Mouse (Mus musculus) cerebellum, adult (tissue): Measurements from ENCODE around the gene Selenov.
"Not testable (repeated sequence)": the region's sequence is repeated elsewhere in the genome, so short reads cannot be mapped to it uniquely, and the experiment has no call there.

ENCODE experiments used
- ATAC-seq: cut with Nextera tagmentation; 2 replicates; pipeline ENCODE4 v1.9.2; 2017; ENCODE audit warnings: mild to moderate bottlenecking, moderate library complexity, mixed read lengths; ENCODE audit not compliant: insufficient number of reproducible peaks, low FRiP score, low TSS enrichment

Selenov gene

DNA sequence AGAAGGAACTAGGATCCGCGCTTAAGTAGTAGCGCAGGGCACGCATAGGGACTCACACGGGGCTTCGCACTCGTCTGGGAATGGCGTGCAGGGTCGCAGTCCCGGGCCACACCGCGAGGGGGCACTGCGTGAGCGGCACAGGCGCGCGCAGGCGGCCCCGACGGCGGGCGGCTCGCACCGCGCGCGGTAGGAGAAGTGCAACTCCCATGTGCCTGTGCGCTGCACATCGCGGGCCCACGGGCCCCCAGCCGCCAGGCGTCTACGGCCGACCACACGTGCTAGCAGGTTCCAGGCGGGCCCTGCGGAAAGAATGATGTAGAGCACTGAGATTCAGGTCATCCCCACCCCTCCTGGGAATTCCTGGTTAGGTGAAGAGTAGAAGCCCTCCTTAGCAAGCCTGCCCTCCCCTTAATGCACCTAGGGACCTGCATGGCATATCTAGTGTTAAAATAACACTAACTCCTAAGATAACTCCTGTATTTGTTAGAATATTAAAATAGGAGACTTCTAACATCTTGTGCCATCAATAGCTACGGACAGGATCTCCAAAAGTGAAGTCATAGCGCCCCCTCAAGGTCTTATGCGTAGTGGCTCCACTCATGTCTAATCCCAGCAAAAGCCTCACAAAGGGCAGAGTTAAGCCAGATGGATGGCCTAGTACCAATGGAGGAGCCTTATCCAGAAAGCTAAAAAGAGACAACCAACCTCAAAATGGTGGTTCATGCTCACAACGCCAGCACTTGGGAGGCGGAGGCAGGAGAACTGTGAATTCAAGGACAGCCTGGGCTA lies 8.0 kb upstream of the Selenov start:
- no peak for ATAC-seq

DNA sequence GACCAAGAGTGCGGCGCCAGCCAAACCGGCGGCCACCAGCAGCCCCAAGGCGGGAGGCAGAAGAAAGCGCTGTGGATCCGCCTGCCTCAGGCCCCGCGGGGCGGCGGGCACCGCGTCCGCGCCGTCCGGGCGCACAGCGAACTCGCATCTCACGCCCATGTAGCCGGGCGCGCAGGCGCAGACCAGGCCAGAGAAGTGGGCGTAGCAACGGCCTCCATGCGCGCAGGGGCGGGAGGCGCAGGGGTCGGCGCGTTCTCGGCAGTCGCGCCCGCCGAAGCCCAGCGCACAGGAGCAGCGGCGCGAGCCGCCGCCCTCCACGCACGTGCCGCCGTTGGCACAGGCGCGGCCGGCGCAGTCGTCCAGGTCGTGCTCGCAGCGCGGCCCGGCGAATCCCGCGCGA lies 3.5 kb upstream of the Selenov start:
- no peak for ATAC-seq

DNA sequence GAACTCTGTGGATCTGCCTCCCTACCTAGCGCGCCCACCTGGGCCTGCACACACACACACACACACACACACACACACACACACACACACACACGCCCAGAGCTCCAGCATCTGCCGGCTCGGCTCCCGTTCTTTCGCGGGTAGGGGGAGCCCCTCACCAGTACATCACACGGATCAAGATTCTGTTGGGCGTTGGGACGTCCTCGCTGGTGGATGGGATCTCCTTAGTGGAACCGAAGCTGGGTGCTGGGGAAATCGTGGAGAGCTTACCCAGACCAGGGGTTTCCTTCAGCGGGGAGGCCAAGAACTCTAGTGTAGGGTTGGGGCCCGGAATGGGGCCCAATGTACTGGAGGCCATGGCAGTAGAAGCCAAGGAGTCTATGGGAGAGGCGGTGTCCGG lies 821 bp downstream of the Selenov start:
- no peak for ATAC-seq

DNA sequence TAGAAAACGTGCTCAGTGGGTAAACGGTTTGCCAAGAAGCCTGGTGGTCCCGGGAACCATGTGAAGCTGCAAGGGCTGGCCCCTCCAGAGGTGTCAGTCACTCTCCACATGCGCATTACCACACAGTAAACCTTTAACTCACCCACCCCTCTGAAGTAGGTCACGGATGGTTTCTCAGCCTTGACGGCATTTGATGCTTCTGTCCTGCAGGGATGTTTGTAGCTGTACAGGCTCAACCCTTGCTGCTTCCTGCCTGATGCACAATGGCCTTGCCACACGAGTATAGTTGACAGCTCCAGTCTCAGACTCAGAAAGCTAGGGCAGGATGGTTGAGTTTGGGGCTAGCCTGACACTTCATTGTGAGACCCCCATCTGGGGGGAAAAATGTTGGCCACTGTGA lies 10.4 kb downstream of the Selenov start:
- no peak for ATAC-seq

DNA sequence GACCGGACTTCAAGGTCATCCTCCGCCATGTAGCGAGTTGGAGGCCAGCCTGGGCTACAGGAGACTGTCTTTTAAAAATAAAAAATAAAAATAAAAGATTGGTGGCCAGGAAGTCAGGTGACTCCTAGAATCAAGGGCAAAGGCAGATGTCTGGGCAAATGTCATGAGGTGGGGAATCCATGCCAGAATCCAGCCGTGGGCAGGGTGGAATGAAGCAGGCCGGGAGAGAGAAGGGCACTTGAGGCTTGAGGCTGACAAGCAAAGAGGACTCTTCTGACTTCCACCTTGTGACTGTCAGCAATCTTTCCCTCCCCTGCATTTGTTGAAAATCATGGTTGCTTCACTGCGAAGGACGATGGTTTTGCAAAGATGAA lies 12.7 kb downstream of the Selenov start:
- ATAC-seq: no peak

DNA sequence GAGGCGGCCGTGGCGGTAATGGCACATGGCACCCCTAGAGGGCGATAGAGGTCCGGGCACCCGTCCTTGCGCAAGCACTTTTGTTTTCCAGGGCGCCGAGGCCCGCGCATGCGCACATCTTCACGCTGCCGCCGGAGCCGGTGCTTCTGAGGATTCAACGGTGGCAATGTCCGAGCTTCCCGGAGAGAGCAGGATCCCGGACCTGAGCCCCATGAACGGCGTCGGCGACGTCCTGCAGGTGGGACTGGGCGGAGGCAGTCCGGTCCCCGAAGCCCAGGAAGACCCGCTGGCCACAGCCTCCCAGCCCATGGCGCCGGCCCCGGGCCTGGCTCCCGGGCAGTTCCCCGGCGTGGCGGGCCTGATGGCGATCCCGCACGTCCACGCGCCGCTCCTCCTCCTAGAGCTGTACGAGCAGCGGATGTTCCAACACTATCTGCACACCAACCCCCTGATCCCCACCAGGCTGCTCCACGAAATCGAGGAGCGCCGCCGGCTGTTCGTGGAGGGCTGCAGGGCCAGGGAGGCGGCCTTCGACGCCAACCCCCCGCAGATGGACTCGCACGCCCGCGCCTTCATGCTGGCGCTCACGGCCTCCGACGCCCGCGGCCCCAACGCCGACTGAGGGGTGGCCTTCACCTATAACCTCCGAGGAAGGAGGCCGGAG lies 13.2 kb downstream of the Selenov start, which contains the start of gene Eid2b:
Gene Eid2b (plus strand): TSS at position 125 of the 664 bp plus-strand sequence.
- ATAC-seq: peak; percentile 74

DNA sequence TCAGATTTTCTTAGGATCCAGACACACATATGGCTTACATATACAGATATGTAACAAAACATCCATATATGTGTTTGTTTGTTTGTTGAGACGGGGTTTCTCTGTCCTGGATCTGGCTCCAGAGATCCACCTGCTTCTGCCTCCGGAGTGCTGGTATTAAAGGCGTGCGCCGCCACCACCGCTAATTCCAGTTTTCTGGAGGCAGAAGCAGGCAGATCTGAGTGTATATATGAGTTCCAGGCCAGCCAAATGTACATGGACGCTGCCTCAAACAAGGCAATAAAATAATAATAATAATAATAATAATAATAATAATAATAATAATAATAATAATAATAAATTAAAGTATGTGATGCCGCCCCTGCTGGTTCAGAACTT lies 13.8 kb downstream of the Selenov start:
- ATAC-seq: no peak

DNA sequence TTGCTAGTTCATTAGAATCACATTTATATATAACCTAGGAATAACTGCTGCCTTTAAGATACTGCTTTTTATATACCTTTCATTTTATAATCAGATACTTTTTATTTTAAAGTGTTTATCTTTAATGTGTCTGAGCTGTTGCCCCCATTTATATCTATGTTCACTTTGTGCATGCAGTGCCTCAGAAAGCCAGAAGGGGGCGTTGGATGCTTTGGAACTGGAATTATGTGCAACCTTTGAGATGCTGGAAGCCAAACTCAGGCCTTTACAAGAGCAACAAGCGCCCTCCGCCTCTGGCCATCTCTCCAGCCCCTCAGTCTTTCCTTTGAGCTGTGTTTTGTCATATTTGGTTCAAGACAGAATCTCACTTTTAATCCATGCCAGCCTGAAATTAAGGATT lies 19.2 kb downstream of the Selenov start:
- no peak for ATAC-seq

DNA sequence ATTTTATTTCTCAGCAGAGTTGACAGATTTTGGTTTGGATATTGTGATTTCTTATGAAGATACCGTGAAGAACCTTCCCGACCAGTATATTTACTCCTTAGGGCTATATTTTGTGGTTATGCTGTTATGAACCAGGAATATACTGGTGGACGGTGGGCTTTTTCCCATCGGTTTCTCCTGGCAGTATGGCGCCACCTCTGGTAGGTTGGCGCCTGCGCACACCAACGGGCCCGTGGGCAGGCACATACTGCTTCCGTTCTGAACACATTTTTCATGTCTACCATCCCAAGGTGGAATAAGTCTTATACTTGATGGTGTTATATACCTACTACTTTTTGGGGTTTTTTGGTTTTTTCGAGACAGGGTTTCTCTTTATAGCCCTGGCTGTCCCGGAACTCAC lies 21.6 kb downstream of the Selenov start:
- no peak for ATAC-seq

DNA sequence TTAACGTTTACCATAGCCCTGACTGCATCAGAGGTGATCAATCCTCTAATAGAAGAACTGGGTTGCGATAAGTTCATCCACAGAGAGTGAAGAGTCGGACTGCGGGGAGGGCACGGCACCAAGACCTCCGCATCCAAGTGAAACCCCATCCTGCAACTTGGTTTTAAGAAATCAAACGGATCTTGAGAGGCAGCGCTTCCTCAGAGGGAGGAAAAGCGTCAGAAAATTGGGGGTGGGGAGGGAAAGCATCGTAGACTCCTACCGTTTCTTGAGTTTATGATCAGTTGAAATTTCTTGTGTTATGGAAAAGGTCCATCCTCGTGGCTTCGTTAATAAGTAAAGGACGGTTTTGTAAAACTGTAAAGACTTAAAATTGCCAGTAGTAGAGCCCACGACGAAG lies 22.4 kb downstream of the Selenov start:
- ATAC-seq: no peak

DNA sequence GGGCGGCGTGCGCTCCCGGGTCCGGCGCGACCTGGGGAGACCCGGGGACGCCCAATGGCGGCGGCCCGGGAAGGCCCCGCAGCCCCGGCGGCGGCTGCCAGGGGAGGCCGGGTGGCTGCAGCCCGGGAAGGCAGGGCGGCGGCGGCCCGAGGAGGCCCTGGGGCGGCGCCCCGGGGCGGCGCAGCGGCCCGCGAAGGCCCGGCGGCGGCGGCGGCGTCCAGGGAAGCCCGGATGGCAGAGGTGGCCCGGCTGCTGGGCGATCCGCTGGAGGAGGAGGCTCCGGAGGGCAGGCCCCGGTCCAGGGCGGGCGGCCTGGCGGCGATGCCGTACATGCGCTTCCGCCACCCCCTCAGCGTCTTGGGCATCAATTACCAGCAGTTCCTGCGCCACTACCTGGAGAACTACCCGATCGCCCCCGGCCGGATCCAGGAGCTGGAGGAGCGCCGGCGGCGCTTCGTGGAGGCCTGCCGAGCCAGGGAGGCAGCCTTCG lies 22.9 kb downstream of the Selenov start:
- peak; percentile 58; the same call in 1 of the 2 replicates for ATAC-seq

DNA sequence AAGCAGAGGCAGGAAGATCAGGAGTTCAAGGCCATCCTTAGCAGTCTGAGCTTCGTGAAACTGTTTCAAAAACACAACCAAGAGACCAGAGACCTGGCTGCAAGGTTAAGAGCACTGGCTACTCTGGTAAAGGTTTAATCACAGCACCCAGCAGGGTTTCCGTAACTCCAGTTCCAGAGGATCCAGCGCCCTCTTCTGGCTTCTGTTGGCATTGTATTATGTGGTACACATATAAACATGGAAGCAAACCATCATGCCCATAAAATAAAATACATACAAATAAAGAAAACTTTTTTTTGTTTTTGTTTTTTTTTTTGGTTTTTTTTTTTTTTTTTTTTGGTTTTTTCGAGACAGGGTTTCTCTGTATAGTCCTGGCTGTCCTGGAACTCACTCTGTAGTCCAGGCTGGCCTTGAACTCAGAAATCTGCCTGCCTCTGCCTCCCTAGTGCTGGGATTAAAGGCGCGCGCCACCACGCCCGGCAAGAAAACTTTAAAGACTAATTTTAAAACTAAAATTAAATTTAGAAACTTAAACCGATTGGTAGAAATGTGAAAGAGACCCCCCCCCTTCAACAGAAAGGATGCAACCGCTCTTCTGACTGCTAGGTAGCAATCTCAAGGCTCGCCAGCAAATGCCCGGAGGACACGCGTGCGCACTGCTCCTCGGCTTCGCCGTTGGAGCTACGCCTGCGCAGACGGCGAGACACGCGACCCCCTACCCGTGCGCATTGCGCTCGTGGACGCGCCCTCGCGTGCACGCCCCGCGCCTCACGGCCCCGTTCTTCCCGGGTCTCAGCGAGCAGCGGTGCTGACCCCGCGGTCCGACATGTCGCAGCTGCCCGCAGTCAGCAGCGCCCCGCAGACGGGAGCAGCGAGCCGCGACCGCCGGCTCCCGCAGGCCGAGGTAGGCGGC lies 23.6 kb downstream of the Selenov start, which contains the start of gene Eid2:
Gene Eid2 (plus strand): TSS at position 753 of the 913 bp plus-strand sequence.
- ATAC-seq: peak; percentile 85; the same call in 1 of the 2 replicates

DNA sequence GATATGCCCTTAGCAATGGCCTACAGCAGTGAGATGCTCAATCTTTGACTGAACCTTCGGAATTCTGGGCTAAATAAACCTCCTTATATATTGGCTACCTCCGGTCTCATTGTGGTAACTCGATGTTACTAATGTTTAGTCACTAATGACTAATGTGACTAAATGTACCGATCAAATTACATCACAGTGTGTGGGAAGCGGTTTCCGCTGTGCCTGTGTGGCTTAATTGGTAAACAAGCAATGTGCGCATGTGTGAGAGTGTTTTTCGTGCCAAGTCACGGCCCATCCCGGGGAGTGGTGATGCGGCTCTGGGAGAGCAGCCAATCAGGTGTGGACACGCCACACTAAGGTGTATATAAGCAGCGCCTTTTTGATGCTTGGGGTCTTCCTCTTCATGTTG lies 25.6 kb downstream of the Selenov start:
- ATAC-seq: no peak

DNA sequence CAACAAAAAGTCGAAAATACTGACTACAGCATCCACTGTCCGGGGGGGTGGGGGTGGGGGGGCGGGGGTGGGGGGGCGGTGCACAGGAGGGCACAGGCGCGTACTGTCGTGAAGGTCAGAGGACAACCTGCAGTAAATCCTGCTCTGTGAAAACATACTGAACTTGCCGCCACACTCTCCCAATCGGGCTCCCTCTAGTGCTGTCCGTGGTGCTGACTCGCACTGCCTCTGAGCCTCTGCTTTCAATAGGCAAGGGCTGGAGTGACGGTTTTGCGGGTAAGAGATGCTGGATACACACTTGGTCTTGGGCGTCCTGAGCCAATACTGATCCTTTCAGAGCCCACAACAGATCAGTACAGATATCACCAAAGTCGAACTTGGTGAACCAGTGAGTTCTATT lies 27.2 kb downstream of the Selenov start:
- ATAC-seq: no peak

DNA sequence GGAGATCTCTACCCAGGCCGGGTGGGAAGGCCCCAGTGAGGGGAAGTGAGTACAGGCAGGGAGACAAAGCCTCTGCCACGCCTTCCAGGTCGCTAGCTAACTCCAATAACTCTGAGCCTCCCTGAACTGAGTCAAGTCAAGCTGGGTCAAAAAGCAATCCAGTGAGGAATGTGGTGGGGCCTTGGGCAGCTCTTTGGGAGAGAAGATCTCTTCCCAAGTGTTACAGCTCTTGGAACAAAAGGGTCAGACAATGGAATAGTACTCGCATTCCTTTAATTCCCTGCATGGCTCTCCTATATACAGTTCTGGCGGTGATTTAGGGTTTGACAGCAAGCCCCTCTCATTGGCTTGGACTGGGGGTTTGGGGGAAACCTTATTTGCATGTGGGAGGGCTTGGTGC lies 28.1 kb downstream of the Selenov start:
- no peak for ATAC-seq

DNA sequence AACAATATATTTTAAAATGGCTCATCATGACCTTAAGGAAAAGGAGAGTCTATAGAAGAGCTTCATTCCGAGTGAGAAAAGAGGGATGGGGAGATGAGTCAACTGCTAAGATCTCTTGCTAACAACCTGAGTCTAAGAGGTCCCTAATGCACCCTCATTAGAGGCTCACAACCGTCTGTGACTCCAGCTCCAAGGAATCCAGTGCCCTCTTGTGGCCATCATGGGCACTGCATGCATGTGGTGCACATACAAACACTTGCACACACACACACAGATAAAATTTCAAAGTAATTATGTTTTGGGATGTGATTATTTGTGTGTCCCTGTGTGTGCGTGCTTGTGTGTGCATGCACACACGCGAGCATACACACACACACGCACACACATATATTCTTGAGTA lies 35.5 kb downstream of the Selenov start:
- ATAC-seq: no peak

DNA sequence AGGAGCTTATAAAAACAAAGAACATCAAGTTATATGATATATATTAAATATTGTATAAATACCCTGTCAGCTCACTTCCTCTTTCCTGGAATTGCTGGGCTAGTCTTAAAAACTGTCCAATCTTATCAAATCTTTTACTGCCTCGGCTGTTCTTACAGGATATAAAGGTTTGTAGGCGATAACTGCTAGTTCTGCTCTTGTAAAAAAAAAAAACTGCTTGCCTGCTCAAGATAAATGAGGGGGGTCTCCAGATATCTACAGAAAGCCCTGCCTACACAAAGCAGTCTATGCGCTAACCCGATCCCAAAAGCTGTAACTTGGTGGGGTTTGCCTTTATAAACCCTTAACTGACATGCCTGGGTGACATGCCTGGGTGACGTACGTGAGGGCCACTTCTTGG lies 36.4 kb downstream of the Selenov start:
- no peak for ATAC-seq

DNA sequence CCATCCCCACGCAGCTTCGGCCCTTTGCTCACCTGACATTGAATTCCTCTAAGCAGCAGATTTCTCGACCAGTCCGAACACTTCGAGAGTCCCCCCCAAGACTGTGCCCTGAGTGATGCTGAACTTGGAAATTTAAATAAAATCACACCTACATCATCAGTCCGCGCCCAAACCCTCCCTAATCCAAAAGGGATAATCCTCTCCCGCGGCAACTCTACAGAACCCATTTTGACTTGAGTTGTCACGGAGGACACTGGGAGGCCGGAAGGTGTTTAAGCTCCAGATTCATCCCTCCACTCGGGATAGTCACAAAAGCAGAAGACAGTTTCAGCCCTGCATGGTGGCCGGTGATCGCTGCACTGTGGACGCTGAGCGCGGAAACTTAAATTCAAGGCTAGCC lies 39.0 kb downstream of the Selenov start:
- no peak for ATAC-seq

DNA sequence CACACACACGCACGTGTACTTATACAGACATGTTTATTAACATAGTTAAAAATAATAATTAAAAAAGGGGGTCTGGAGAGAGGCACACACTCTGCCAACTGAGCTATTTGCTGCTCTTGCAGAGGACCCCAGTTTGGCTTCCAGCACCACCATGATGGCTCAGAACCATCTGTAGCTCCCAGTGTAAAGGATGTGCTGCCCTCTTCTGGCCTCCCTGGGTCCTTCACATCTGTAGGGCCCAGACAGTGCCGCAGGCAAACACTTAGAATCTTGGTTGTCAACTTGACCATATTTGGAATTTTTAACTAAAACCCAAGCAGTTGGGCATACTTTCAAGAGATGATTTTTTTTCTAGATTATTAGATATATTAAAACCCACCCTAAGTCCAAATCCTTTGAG lies 42.0 kb downstream of the Selenov start:
- ATAC-seq: no peak

DNA sequence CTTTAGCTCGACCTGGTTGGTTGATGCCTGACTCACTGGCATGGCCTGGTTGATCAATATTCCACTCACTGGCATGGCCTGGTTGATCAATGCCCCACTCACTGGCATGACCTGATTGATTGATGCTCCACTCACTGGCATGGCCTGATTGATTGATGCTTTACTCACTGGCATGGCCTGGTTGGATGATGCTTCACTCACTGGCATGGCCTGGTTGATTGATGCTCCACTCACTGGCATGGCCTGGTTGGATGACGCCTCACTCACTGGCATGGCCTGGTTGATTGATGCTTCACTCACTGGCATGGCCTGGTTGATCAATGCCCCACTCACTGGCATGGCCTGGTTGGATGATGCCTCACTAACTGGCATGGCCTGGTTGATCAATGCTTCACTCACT lies 47.0 kb downstream of the Selenov start:
- not testable (repeated sequence) for ATAC-seq
